Comparison of ENCODE assay signal across 8 mouse cellular contexts in the genomic region with DNA sequence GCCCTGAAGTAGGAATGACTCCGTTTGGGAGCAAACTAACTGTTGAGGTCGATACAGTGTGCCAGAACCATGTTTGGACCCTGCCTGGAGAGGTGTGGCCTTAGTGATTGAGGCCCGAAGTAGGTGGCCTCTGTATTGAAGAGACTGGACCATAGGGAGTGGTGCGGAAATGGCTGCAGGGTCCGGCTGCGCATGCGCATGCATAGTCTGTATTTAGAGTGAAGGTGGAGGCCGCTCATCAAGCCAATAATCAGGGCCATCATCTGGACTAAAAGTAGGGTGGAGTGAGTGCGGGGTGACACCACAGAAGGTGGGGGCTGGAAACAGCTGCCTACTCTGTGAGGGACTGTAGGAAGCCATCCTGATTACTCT. TPM values are rescaled to one million over a fixed set of nuclear protein-coding genes. Genes with fewer than 3 reads are reported as not detected.
DNase-seq lines count a peak whose midpoint lies in the region; ATAC-seq and TF ChIP-seq lines count a peak whose summit lies in the region.
"Had no signal": no experiment of that assay in that cellular context is flagged by ENCODE, and none has a peak within 500 bp of the region (broad histone marks: within the 10 kb centered on the region; RNA-seq: fewer than 3 reads in every experiment).

No protein-coding gene starts in this region.

- 82% methylated on average over 9 of the region's 9 CpGs for WGBS in lung, embryonic 15.5 days
- 56% methylated on average over 9 of the region's 9 CpGs for WGBS in lung, adult 2 months
- WGBS in forebrain, embryonic 16.5 days = 86% methylated on average over 9 of the region's 9 CpGs
- 84% methylated on average over 9 of the region's 9 CpGs for WGBS in intestine, postnatal 0 days
- 77% methylated on average over 9 of the region's 9 CpGs for WGBS in stomach, postnatal 0 days

- peak overlapping the region; percentile 35; the same call in 1 of the 2 replicates for H3K4me2 ChIP-seq in lung, embryonic 15.5 days
- H3K4me2 ChIP-seq in forebrain, embryonic 16.5 days (ENCODE audit: low read length) = no peak overlapping the region
- no peak overlapping the region for H3K4me2 ChIP-seq in intestine, postnatal 0 days (replicated peaks; ENCODE audit: low read depth)
- 0 out of 2 replicates have a peak overlapping the region, but pooled peaks have one; percentile 1 for H3K4me2 ChIP-seq in stomach, postnatal 0 days (replicated peaks; ENCODE audit: low read depth)
- H3K4me2 ChIP-seq: midbrain, embryonic 12.5 days had no signal

- no peak for TF ChIP-seq EP300 in stomach, postnatal 0 days (optimal IDR thresholded peaks at IDR 0.05)

- H3K27me3 ChIP-seq in lung, embryonic 15.5 days = no peaks in the 10 kb centered on the region
- no peaks in the 10 kb centered on the region for H3K27me3 ChIP-seq in forebrain, embryonic 16.5 days (replicated peaks; ENCODE audit: control insufficient read depth, insufficient read depth, low read length)
- H3K27me3 ChIP-seq in intestine, postnatal 0 days (replicated peaks; ENCODE audit: control insufficient read depth, insufficient read depth, low read length) = no peaks in the 10 kb centered on the region
- no peaks in the 10 kb centered on the region for H3K27me3 ChIP-seq in stomach, postnatal 0 days (ENCODE audit: control insufficient read depth, insufficient read depth, low read length)

- peaks cover 33% of the 10 kb centered on the region for H3K4me1 ChIP-seq in lung, embryonic 15.5 days
- H3K4me1 ChIP-seq in lung, adult 2 months (ENCODE audit: control insufficient read depth, insufficient read depth, low read length) = peaks cover 8% of the 10 kb centered on the region; the same call in 1 of the 2 replicates
- H3K4me1 ChIP-seq in forebrain, embryonic 16.5 days (replicated peaks; ENCODE audit: control insufficient read depth, insufficient read depth, low read length) = peaks cover 6% of the 10 kb centered on the region
- H3K4me1 ChIP-seq in intestine, postnatal 0 days (replicated peaks; ENCODE audit: control insufficient read depth, insufficient read depth, low read length) = 0 out of 2 replicates have a peak, but pooled peaks cover 3% of the 10 kb centered on the region
- H3K4me1 ChIP-seq in stomach, postnatal 0 days (replicated peaks; ENCODE audit: control insufficient read depth, insufficient read depth) = peaks cover 9% of the 10 kb centered on the region; the same call in 1 of the 2 replicates

- no peaks in the 10 kb centered on the region for H3K9me3 ChIP-seq in lung, embryonic 15.5 days
- no peaks in the 10 kb centered on the region for H3K9me3 ChIP-seq in forebrain, embryonic 16.5 days (ENCODE audit: control insufficient read depth, low read length)
- H3K9me3 ChIP-seq in intestine, postnatal 0 days (ENCODE audit: control insufficient read depth) = no peaks in the 10 kb centered on the region
- no peaks in the 10 kb centered on the region for H3K9me3 ChIP-seq in stomach, postnatal 0 days (ENCODE audit: control insufficient read depth, low read length)
- H3K9me3 ChIP-seq: midbrain, embryonic 12.5 days had no signal

- no peak for TF ChIP-seq CTCF in lung, adult 2 months (IDR thresholded peaks at IDR 0.05; ENCODE audit: insufficient read depth, low read length)
- TF ChIP-seq CTCF in intestine, postnatal 0 days (IDR thresholded peaks at IDR 0.05; ENCODE audit: low read depth) = no peak
- TF ChIP-seq CTCF in stomach, postnatal 0 days (IDR thresholded peaks at IDR 0.05; ENCODE audit: low read depth) = no peak

- H3K27ac ChIP-seq in lung, embryonic 15.5 days = peak overlapping the region; percentile 84
- peak overlapping the region; percentile 20; the same call in 1 of the 2 replicates for H3K27ac ChIP-seq in forebrain, embryonic 16.5 days (ENCODE audit: low read length)
- 0 out of 2 replicates have a peak overlapping the region, but pooled peaks have one; percentile 5 for H3K27ac ChIP-seq in intestine, postnatal 0 days (ENCODE audit: low read depth, low read length)
- H3K27ac ChIP-seq in stomach, postnatal 0 days (replicated peaks) = 0 out of 2 replicates have a peak overlapping the region, but pooled peaks have one; percentile 30
- H3K27ac ChIP-seq: midbrain, embryonic 12.5 days had no signal

- no peak for TF ChIP-seq POLR2A in lung, adult 2 months (IDR thresholded peaks at IDR 0.05; ENCODE audit: borderline replicate concordance, extremely low read depth, low read depth, low read length)

- no peak overlapping the region for H3K4me3 ChIP-seq in lung, embryonic 15.5 days
- no peak overlapping the region for H3K4me3 ChIP-seq in lung, adult 2 months (replicated peaks; ENCODE audit: extremely low read depth, low read depth, low read length)
- H3K4me3 ChIP-seq in forebrain, embryonic 16.5 days (replicated peaks; ENCODE audit: low read length) = no peak overlapping the region
- no peak overlapping the region for H3K4me3 ChIP-seq in intestine, postnatal 0 days (ENCODE audit: low read depth, low read length)
- no peak overlapping the region for H3K4me3 ChIP-seq in stomach, postnatal 0 days (ENCODE audit: low read depth, low read length)
- H3K4me3 ChIP-seq: midbrain, embryonic 12.5 days had no signal

- no peaks in the 10 kb centered on the region for H3K36me3 ChIP-seq in lung, embryonic 15.5 days
- no peaks in the 10 kb centered on the region for H3K36me3 ChIP-seq in forebrain, embryonic 16.5 days (ENCODE audit: control insufficient read depth, insufficient read depth)
- H3K36me3 ChIP-seq in intestine, postnatal 0 days (ENCODE audit: control insufficient read depth, insufficient read depth) = no peaks in the 10 kb centered on the region
- H3K36me3 ChIP-seq in stomach, postnatal 0 days (ENCODE audit: control insufficient read depth, insufficient read depth, low read length) = no peaks in the 10 kb centered on the region
- H3K36me3 ChIP-seq: midbrain, embryonic 12.5 days had no signal

- H3K9ac ChIP-seq in lung, embryonic 15.5 days = no peak overlapping the region
- H3K9ac ChIP-seq in forebrain, embryonic 16.5 days (replicated peaks; ENCODE audit: low read depth, low read length) = no peak overlapping the region
- H3K9ac ChIP-seq in intestine, postnatal 0 days (ENCODE audit: low read depth, low read length) = no peak overlapping the region
- H3K9ac ChIP-seq in stomach, postnatal 0 days (ENCODE audit: low read length) = no peak overlapping the region
- H3K9ac ChIP-seq: midbrain, embryonic 12.5 days had no signal

- no peak for DNase-seq in lung, adult 2 months
- DNase-seq in stomach, postnatal 0 days (ENCODE audit: low spot score) = no peak
- DNase-seq in right cerebral cortex, postnatal 25 days = no peak
- DNase-seq in retina, postnatal 1 day = no peak

- ATAC-seq in lung, embryonic 15.5 days (ENCODE audit: borderline replicate concordance, extremely low read depth, low FRiP score, low TSS enrichment) = peak; percentile 19
- ATAC-seq in forebrain, embryonic 16.5 days = no peak
- peak; percentile 6; the same call in 1 of the 2 replicates for ATAC-seq in intestine, postnatal 0 days
- ATAC-seq in stomach, postnatal 0 days (ENCODE audit: low FRiP score, low TSS enrichment) = peak; percentile 10

RNA-seq across cellular contexts. Expression of a gene that starts 9.7 kb away (rescaled TPM):
- polyA plus RNA-seq in lung, embryonic 15.5 days (2015; fragmentation: Nextera tagmentation; extraction: Ambion mirVana) = not detected in 2 replicates
- polyA plus RNA-seq in lung, adult 2 months (2012; rRNA removed) = not detected in 2 replicates
- not detected in 2 replicates for polyA plus RNA-seq in forebrain, embryonic 16.5 days (2015; fragmentation: Nextera tagmentation; extraction: Ambion mirVana)
- polyA plus RNA-seq in intestine, postnatal 0 days (2015; fragmentation: Nextera tagmentation; extraction: Ambion mirVana) = not detected in 2 replicates
- not detected in 2 replicates for polyA plus RNA-seq in stomach, postnatal 0 days (2015; fragmentation: Nextera tagmentation; extraction: Ambion mirVana)
- polyA plus RNA-seq: midbrain, embryonic 12.5 days had no signal

RNA-seq across cellular contexts. Expression of a gene that starts 18.4 kb away (rescaled TPM):
- polyA plus RNA-seq in lung, embryonic 15.5 days (2015; fragmentation: Nextera tagmentation; extraction: Ambion mirVana) = 0.69 and 0.96 TPM in 2 replicates
- 19.9 and 54.4 TPM in 2 replicates for polyA plus RNA-seq in lung, adult 2 months (2012; rRNA removed)
- 0.19 and 0.58 TPM in 2 replicates for polyA plus RNA-seq in forebrain, embryonic 16.5 days (2015; fragmentation: Nextera tagmentation; extraction: Ambion mirVana)
- 0.18 and 0.55 TPM in 2 replicates for polyA plus RNA-seq in intestine, postnatal 0 days (2015; fragmentation: Nextera tagmentation; extraction: Ambion mirVana)
- polyA plus RNA-seq in stomach, postnatal 0 days (2015; fragmentation: Nextera tagmentation; extraction: Ambion mirVana) = 0.47 and 0.80 TPM in 2 replicates
- polyA plus RNA-seq: midbrain, embryonic 12.5 days had no signal

RNA-seq across cellular contexts. Expression of a gene that starts 21.7 kb away (rescaled TPM):
- 1,191 and 1,256 TPM in 2 replicates for polyA plus RNA-seq in lung, embryonic 15.5 days (2015; fragmentation: Nextera tagmentation; extraction: Ambion mirVana)
- 108 and 115 TPM in 2 replicates for polyA plus RNA-seq in lung, adult 2 months (2012; rRNA removed)
- polyA plus RNA-seq in forebrain, embryonic 16.5 days (2015; fragmentation: Nextera tagmentation; extraction: Ambion mirVana) = 45.0 and 166 TPM in 2 replicates
- polyA plus RNA-seq in intestine, postnatal 0 days (2015; fragmentation: Nextera tagmentation; extraction: Ambion mirVana) = 338 and 367 TPM in 2 replicates
- polyA plus RNA-seq in stomach, postnatal 0 days (2015; fragmentation: Nextera tagmentation; extraction: Ambion mirVana) = 816 and 869 TPM in 2 replicates

RNA-seq across cellular contexts. Expression of a gene that starts 33.2 kb away (rescaled TPM):
- polyA plus RNA-seq in lung, embryonic 15.5 days (2015; fragmentation: Nextera tagmentation; extraction: Ambion mirVana) = 8.8 and 9.3 TPM in 2 replicates
- polyA plus RNA-seq in lung, adult 2 months (2012; rRNA removed) = 58.7 and 67.7 TPM in 2 replicates
- polyA plus RNA-seq in forebrain, embryonic 16.5 days (2015; fragmentation: Nextera tagmentation; extraction: Ambion mirVana) = 22.0 and 22.4 TPM in 2 replicates
- polyA plus RNA-seq in intestine, postnatal 0 days (2015; fragmentation: Nextera tagmentation; extraction: Ambion mirVana) = 6.3 and 7.1 TPM in 2 replicates
- polyA plus RNA-seq in stomach, postnatal 0 days (2015; fragmentation: Nextera tagmentation; extraction: Ambion mirVana) = 4.9 and 5.4 TPM in 2 replicates

RNA-seq across cellular contexts. Expression of a gene that starts 52.0 kb away (rescaled TPM):
- polyA plus RNA-seq in lung, embryonic 15.5 days (2015; fragmentation: Nextera tagmentation; extraction: Ambion mirVana) = 17.1 and 17.4 TPM in 2 replicates
- polyA plus RNA-seq in lung, adult 2 months (2012; rRNA removed) = 5.9 and 7.0 TPM in 2 replicates
- polyA plus RNA-seq in forebrain, embryonic 16.5 days (2015; fragmentation: Nextera tagmentation; extraction: Ambion mirVana) = 123 and 134 TPM in 2 replicates
- polyA plus RNA-seq in intestine, postnatal 0 days (2015; fragmentation: Nextera tagmentation; extraction: Ambion mirVana) = 6.5 and 6.9 TPM in 2 replicates
- 6.7 and 7.2 TPM in 2 replicates for polyA plus RNA-seq in stomach, postnatal 0 days (2015; fragmentation: Nextera tagmentation; extraction: Ambion mirVana)

Comparison
In these comparisons a context has a peak if more than half of its experiments do, and no peak if none do; other contexts are left out.
1. RNA of a gene that starts 18.4 kb away (polyA plus RNA-seq): 19.9 to 54.4 TPM in lung, adult 2 months; 0.69 to 0.96 TPM in lung, embryonic 15.5 days, 0.18 to 0.55 TPM in intestine, postnatal 0 days, 0.47 to 0.80 TPM in stomach, postnatal 0 days and 0.19 to 0.58 TPM in forebrain, embryonic 16.5 days; every median in the first group is over 10 times any median in the second.
2. H3K27ac ChIP-seq: peak in every context shown above with its lines; median percentile 84 in lung, embryonic 15.5 days; 30 in stomach, postnatal 0 days; 20 in forebrain, embryonic 16.5 days; 5 in intestine, postnatal 0 days.
3. H3K4me2 ChIP-seq: peak in lung, embryonic 15.5 days (single experiment) and stomach, postnatal 0 days (single experiment); none in forebrain, embryonic 16.5 days (single experiment) and intestine, postnatal 0 days (single experiment).